Mouse (Mus musculus) CD4-positive, CD25-positive, alpha-beta regulatory T cell (primary cell): ENCODE data around the gene Dnase2a. TPM values are rescaled to one million over a fixed set of nuclear protein-coding genes. Genes with fewer than 3 reads are reported as not detected.

Experiments used
- polyA plus RNA-seq: library from polyadenylated mRNA; unstranded; fragments of 100-300 nt; shearing (Covaris generic); gene quantifications from one replicate; pipeline ENCODE4 v1.2.1, GENCODE M21; 2017

The Dnase2a gene
- 14.6 TPM for polyA plus RNA-seq

DNA sequence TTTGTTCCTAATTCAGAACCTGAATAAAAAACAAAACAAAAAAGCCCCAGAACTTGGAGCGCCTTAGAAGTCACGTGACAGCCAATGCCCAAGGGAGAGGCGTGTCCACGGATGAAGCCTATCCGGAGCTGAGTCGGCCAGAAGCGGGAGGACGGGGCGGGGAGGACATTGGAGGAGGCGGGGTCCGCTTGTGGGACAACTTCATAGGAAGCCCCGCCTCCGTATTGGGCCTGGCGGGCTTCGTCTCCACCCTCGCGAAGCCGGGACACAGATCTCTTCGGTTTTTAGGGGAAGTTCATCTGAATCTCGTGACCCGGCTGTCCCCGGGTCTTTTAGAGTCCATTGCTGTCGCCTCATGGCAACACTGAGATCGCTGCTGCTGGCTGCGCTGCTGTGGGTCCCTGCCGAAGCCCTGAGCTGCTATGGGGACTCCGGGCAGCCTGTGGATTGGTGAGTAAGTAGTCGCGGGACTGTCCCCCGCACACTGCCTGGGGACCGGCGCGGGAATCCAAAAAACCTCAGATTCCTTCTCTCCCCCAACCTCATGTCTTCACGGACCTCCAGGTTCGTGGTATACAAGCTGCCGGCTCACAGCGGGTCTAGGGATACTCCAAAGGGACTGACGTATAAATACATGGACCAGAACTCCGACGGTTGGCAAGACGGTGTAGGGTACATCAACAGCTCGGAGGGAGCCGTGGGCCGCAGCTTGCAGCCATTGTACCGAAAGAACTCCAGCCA lies at the start of gene Dnase2a:
TSS of gene Dnase2a (plus strand) at position 140 of the 741 bp plus-strand sequence.

GRCm38 (mm10) chr8:84871376-84872308 lies 36.7 kb upstream of the Dnase2a start, which contains the start of gene Syce2:
TSS of gene Syce2 (plus strand) at chr8:84872111.

DNA sequence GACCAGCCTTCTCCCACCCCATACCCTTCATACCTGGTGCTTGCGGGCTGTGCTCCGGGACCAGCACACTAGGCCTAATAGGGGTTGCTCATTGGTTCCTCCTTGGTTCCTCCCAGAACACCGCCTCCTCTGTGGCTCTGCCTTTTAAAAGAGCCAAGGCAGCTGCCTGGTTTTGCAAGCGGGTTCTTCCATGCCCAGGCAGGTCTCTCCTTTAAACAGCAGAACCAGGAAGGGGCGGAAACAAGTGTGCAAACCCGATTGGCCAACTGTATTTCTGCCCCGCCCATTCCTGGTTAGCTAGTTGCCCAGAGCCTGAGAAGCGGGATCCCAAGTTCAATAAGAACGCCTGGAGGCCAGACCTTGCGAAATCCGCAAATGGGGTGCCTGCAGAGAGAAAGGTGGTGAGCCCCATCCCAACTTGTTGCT lies 14.6 kb upstream of the Dnase2a start, which contains the start of gene Gcdh:
TSS of gene Gcdh (minus strand) at position 213 of the 426 bp plus-strand sequence.

DNA sequence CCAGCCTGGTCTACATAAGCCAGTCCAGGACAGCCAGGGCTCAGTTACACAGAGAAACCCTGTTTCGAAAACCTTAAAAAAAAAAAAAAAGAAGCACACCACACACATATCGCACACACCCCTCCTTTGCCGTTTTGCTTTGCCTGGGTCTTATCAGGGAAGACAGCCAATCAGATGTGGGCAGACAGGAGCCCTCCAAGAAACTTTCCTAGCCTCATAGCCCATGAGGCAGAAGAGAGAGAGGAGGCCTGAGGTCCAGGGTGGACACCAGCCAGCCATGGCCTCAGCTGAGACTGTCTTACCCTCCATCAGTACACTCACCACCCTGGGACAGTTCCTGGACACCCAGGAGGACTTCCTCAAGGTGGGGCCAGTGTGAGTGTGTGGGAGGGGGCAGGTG lies 6.6 kb upstream of the Dnase2a start, which contains the start of gene Klf1:
TSS of gene Klf1 (plus strand) at position 177 of the 400 bp plus-strand sequence.

DNA sequence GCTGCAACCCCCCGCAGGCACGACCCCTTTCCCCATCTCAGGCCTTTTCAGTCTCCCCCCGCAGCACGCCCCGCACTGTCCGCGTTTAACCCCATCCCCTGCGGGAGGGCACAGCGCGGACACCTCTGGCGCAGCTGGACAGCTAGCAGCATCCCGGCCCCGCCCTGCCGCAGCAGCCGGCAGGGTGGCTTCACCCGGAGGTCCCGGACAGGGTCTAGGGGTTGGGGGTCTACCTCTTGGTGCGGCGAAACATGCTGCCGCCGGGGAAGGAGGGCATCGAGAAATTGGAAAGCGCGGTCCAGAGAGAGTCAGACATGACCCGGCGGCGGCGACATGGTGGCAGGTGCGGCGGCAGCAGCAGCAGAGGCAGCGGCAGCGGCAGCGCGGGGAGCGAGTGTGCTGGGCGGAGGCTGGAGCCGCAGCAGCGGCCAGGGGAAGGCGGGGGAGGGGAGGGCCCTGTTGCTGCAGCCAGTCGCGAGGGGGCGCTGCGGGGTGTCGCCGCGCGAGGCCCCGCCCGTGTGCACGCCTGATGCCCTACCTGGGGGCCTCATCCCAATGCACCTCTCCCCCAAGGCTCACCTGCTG lies 28.7 kb downstream of the Dnase2a start, which contains the start of gene Mast1:
TSS of gene Mast1 (minus strand) at position 398 of the 585 bp plus-strand sequence.

DNA sequence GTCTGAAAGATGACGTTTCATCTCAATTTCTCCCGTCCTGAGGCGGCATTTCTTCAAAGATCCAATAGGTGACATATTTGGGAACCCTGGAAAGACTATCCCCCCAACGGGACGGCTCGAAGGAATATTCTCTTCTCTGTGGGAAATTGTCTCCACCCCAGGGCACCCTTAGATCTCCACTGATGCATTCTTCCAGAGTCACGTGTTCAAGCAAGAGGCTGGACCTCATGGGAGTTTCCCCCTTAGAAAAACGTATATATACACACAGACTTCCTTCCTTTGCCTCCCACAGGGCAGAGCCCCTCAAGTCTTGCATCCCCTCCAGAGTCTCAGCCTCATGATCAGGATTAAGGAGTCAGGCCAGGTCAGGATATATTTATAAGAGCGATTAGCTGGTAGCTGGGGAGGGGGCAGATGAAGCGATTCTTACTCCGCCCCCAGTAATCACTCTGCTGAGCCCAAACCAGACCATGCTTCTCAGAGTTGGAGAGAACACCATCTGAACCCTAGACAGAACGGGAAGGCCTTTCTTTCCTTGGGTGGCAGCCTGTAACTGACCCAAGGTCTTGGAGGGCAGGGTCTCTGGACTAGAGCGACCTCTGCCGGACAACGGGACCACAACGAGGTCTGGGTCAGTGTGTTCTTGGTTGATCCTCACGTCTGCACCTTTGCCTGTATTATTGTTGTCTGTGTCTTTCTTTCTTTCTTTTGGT lies 38.3 kb downstream of the Dnase2a start, which contains the start of gene Rtbdn:
TSS of gene Rtbdn (plus strand) at position 464 of the 713 bp plus-strand sequence.

GRCm38 (mm10) chr8:84969241-84970134 lies 61.1 kb downstream of the Dnase2a start, which contains the start of the genes Gm49661, Prdx2 and Rnaseh2a:
TSS of gene Gm49661 (minus strand) at chr8:84969433.
TSS of gene Prdx2 (plus strand) at chr8:84969587.
TSS of gene Rnaseh2a (minus strand) at chr8:84969767.

Other genes with a start within 250 kb of the Dnase2a start
- 290 TPM for gene Ier2, start 245.7 kb upstream of the Dnase2a start, polyA plus RNA-seq
- 59.3 TPM for gene Trmt1, start 222.3 kb upstream of the Dnase2a start, polyA plus RNA-seq
- 19.2 TPM for gene Nacc1, start 220.7 kb upstream of the Dnase2a start, polyA plus RNA-seq
- 0.78 TPM for gene Lyl1, start 207.1 kb upstream of the Dnase2a start, polyA plus RNA-seq
- 28.5 TPM for gene G430095P16Rik, start 185.6 kb upstream of the Dnase2a start, polyA plus RNA-seq
- gene Nfix, start 108.2 kb upstream of the Dnase2a start, polyA plus RNA-seq = 12.6 TPM
- gene Dand5, start 85.7 kb upstream of the Dnase2a start, polyA plus RNA-seq = 6.6 TPM
- 33.5 TPM for gene Gadd45gip1, start 77.0 kb upstream of the Dnase2a start, polyA plus RNA-seq
- 212 TPM for gene Rad23a, start 67.9 kb upstream of the Dnase2a start, polyA plus RNA-seq
- gene Calr, start 61.6 kb upstream of the Dnase2a start, polyA plus RNA-seq = 491 TPM
- gene Farsa, start 51.6 kb upstream of the Dnase2a start, polyA plus RNA-seq = 102 TPM
- gene Syce2, start 36.4 kb upstream of the Dnase2a start, polyA plus RNA-seq = 4.5 TPM
- 39.3 TPM for gene Gcdh, start 14.6 kb upstream of the Dnase2a start, polyA plus RNA-seq
- gene Klf1, start 6.6 kb upstream of the Dnase2a start, polyA plus RNA-seq = 0.16 TPM
- 1.2 TPM for gene Mast1, start 28.8 kb downstream of the Dnase2a start, polyA plus RNA-seq
- 0.19 TPM for gene Rtbdn, start 38.4 kb downstream of the Dnase2a start, polyA plus RNA-seq
- gene Gm49661, start 60.9 kb downstream of the Dnase2a start, polyA plus RNA-seq = not detected
- 181 TPM for gene Prdx2, start 61.0 kb downstream of the Dnase2a start, polyA plus RNA-seq
- 99.4 TPM for gene Rnaseh2a, start 61.2 kb downstream of the Dnase2a start, polyA plus RNA-seq
- gene Junb, start 70.2 kb downstream of the Dnase2a start, polyA plus RNA-seq = 673 TPM
- 10.7 TPM for gene Hook2, start 82.0 kb downstream of the Dnase2a start, polyA plus RNA-seq
- gene Best2, start 106.0 kb downstream of the Dnase2a start, polyA plus RNA-seq = not detected
- gene Asna1, start 116.7 kb downstream of the Dnase2a start, polyA plus RNA-seq = 52.2 TPM
- 206 TPM for gene Trir, start 118.3 kb downstream of the Dnase2a start, polyA plus RNA-seq
- 34.3 TPM for gene Tnpo2, start 128.4 kb downstream of the Dnase2a start, polyA plus RNA-seq
- gene Fbxw9, start 151.5 kb downstream of the Dnase2a start, polyA plus RNA-seq = 6.5 TPM
- gene Gm5741, start 159.4 kb downstream of the Dnase2a start, polyA plus RNA-seq = 0.81 TPM
- gene Dhps, start 163.2 kb downstream of the Dnase2a start, polyA plus RNA-seq = 92.5 TPM
- gene Wdr83os, start 172.2 kb downstream of the Dnase2a start, polyA plus RNA-seq = 173 TPM
- gene Wdr83, start 172.7 kb downstream of the Dnase2a start, polyA plus RNA-seq = 42.2 TPM
- 124 TPM for gene Man2b1, start 174.7 kb downstream of the Dnase2a start, polyA plus RNA-seq
- not detected for gene Zfp791, start 214.5 kb downstream of the Dnase2a start, polyA plus RNA-seq
- 0.13 TPM for gene Cks1brt, start 243.4 kb downstream of the Dnase2a start, polyA plus RNA-seq